Mouse (Mus musculus): ENCODE results near the gene Ctsc. TPM values are rescaled to one million over a fixed set of nuclear protein-coding genes. Genes with fewer than 3 reads are reported as not detected.
"Not testable (repeated sequence)": the region's sequence is repeated elsewhere in the genome, so short reads cannot be mapped to it uniquely, and the experiment has no call there.

Gene Ctsc
- 25.1 and 25.2 TPM in 2 replicates for polyA plus RNA-seq (2015; fragmentation: Nextera tagmentation; extraction: Ambion mirVana)

GRCm38 (mm10) chr7:88277858-88278627, at the start of gene Ctsc:
TSS of gene Ctsc (plus strand) at chr7:88278085.
- Histone ChIP-seq H3K4me1 (ENCODE audit: control insufficient read depth, insufficient read depth, low read depth, low read length) (peaks cover 7% of the 10 kb centered on the region; the same call in 1 of the 2 replicates), H3K4me2 (ENCODE audit: low read length) (peak within 1 kb of the TSS; percentile 93), H3K4me3 (ENCODE audit: low read length) (peak within 1 kb of the TSS; percentile 52), H3K9me3 (ENCODE audit: control insufficient read depth, low read length) (no peaks in the 10 kb centered on the region), H3K36me3 (ENCODE audit: control insufficient read depth, insufficient read depth, low read length) (no peaks in the 10 kb centered on the region), H3K9ac (ENCODE audit: low read depth, low read length) (peak within 1 kb of the TSS; percentile 52), H3K27me3 (replicated peaks; ENCODE audit: control insufficient read depth, insufficient read depth, low read length) (no peaks in the 10 kb centered on the region), H3K27ac (ENCODE audit: low read depth, low read length) (no peak within 1 kb of the TSS)
- ATAC-seq, result peak; percentile 91
- WGBS, result 3% methylated on average over 34 of the region's 34 CpGs

GRCm38 (mm10) chr7:88229051-88229450, 48.8 kb upstream of the Ctsc start:
- no peak overlapping the region for H3K4me3 ChIP-seq (ENCODE audit: low read length)
- no peak overlapping the region for H3K9ac ChIP-seq (ENCODE audit: low read depth, low read length)
- H3K27ac ChIP-seq (ENCODE audit: low read depth, low read length), result no peak overlapping the region
- H3K9me3 ChIP-seq (ENCODE audit: control insufficient read depth, low read length), result no peaks in the 10 kb centered on the region
- no peaks in the 10 kb centered on the region for H3K27me3 ChIP-seq (replicated peaks; ENCODE audit: control insufficient read depth, insufficient read depth, low read length)
- H3K4me2 ChIP-seq (ENCODE audit: low read length), result no peak overlapping the region
- no peak for ATAC-seq
- H3K4me1 ChIP-seq (ENCODE audit: control insufficient read depth, insufficient read depth, low read depth, low read length), result no peaks in the 10 kb centered on the region
- H3K36me3 ChIP-seq (ENCODE audit: control insufficient read depth, insufficient read depth, low read length), result no peaks in the 10 kb centered on the region
- 65% methylated on average over 2 of the region's 2 CpGs for WGBS

- Histone ChIP-seq H3K27me3 (replicated peaks; ENCODE audit: control insufficient read depth, insufficient read depth, low read length) (no peaks in the 10 kb centered on the region), H3K4me2 (ENCODE audit: low read length) (no peak overlapping the region), H3K36me3 (ENCODE audit: control insufficient read depth, insufficient read depth, low read length) (no peaks in the 10 kb centered on the region), H3K9ac (ENCODE audit: low read depth, low read length) (no peak overlapping the region), H3K4me1 (ENCODE audit: control insufficient read depth, insufficient read depth, low read depth, low read length) (no peaks in the 10 kb centered on the region), H3K4me3 (ENCODE audit: low read length) (no peak overlapping the region), H3K9me3 (ENCODE audit: control insufficient read depth, low read length) (no peaks in the 10 kb centered on the region), H3K27ac (ENCODE audit: low read depth, low read length) (no peak overlapping the region)
- ATAC-seq, result no peak
- WGBS, result 92% methylated on average over 4 of the region's 4 CpGs
Observed at GRCm38 (mm10) chr7:88230121-88230520, 47.8 kb upstream of the Ctsc start.

GRCm38 (mm10) chr7:88230756-88231522, 46.9 kb upstream of the Ctsc start:
- Histone ChIP-seq H3K4me1 (ENCODE audit: control insufficient read depth, insufficient read depth, low read depth, low read length) (no peaks in the 10 kb centered on the region), H3K36me3 (ENCODE audit: control insufficient read depth, insufficient read depth, low read length) (no peaks in the 10 kb centered on the region), H3K27ac (ENCODE audit: low read depth, low read length) (no peak overlapping the region), H3K9ac (ENCODE audit: low read depth, low read length) (no peak overlapping the region), H3K4me2 (ENCODE audit: low read length) (no peak overlapping the region), H3K9me3 (ENCODE audit: control insufficient read depth, low read length) (no peaks in the 10 kb centered on the region), H3K27me3 (replicated peaks; ENCODE audit: control insufficient read depth, insufficient read depth, low read length) (no peaks in the 10 kb centered on the region), H3K4me3 (ENCODE audit: low read length) (no peak overlapping the region)
- no peak for ATAC-seq
- 92% methylated on average over 7 of the region's 7 CpGs for WGBS

DNA sequence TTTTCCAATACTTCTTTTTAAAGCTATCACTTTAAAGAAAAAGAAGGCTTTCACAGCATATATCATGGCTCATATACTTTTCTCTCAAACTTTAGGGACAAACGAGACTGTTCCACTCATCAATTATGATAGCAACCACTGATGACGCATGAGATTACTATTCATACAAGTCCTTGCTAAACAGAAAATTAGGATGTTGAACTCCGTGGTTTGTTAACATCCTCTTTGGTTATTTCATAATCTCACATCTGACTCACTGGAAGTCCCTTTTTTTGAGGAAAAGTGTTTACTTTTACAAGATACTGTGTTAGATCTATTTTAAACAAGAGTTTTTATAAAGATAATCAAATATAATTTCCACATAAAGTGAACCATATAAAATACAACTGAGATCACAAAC, 34.8 kb upstream of the Ctsc start:
- Histone ChIP-seq H3K9me3 (ENCODE audit: control insufficient read depth, low read length) (no peaks in the 10 kb centered on the region), H3K9ac (ENCODE audit: low read depth, low read length) (no peak overlapping the region), H3K36me3 (ENCODE audit: control insufficient read depth, insufficient read depth, low read length) (no peaks in the 10 kb centered on the region), H3K4me3 (ENCODE audit: low read length) (no peak overlapping the region), H3K4me2 (ENCODE audit: low read length) (no peak overlapping the region), H3K27ac (ENCODE audit: low read depth, low read length) (no peak overlapping the region), H3K27me3 (replicated peaks; ENCODE audit: control insufficient read depth, insufficient read depth, low read length) (no peaks in the 10 kb centered on the region), H3K4me1 (ENCODE audit: control insufficient read depth, insufficient read depth, low read depth, low read length) (no peaks in the 10 kb centered on the region)
- no peak for ATAC-seq
- WGBS, result 81% methylated on average over 3 of the region's 3 CpGs

DNA sequence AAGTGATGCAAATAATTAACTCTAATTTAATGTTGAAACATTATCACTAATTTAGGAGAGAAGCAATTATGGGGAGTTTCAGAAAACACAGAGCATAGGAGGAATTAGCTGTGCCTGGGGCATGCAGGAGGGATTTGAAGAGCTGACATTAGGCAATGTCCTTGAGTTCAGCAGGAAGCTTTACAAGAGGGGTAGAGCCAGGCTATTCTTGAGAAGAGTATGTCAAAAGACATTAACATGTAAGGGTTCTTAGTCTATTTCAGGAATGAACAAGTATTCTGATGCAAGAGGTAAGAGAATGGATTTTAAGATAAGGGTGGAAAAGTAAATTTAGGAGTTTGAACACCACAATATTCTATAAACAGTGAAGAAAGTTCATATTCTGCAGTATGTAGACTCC, 33.4 kb upstream of the Ctsc start:
- H3K4me1 ChIP-seq (ENCODE audit: control insufficient read depth, insufficient read depth, low read depth, low read length), result no peaks in the 10 kb centered on the region
- ATAC-seq, result no peak
- no peak overlapping the region for H3K4me3 ChIP-seq (ENCODE audit: low read length)
- H3K4me2 ChIP-seq (ENCODE audit: low read length), result no peak overlapping the region
- H3K9me3 ChIP-seq (ENCODE audit: control insufficient read depth, low read length), result no peaks in the 10 kb centered on the region
- H3K27me3 ChIP-seq (replicated peaks; ENCODE audit: control insufficient read depth, insufficient read depth, low read length), result no peaks in the 10 kb centered on the region
- no peak overlapping the region for H3K9ac ChIP-seq (ENCODE audit: low read depth, low read length)
- H3K27ac ChIP-seq (ENCODE audit: low read depth, low read length), result no peak overlapping the region
- H3K36me3 ChIP-seq (ENCODE audit: control insufficient read depth, insufficient read depth, low read length), result no peaks in the 10 kb centered on the region

DNA sequence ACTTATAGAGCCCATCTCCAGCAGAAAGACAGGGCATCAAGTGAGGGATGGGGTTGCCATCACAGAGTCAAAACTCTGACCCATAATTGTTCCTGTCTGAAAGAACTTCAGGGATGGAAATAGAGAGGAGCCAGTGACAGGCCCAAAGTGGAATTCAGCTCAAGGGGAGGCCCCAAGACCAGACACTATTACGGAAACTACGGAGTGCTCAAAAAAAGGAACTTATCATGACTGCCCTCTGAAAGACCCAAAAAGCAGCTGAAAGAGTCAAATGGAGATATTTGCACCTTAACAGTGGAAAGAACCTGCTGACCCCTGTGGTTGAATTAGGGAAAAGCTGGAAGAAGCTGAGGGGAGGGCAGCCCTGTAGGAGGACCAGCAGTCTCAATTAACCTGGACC, 27.5 kb upstream of the Ctsc start:
- not testable (repeated sequence) for H3K4me2 ChIP-seq (ENCODE audit: low read length); H3K9me3 ChIP-seq (ENCODE audit: control insufficient read depth, low read length); H3K36me3 ChIP-seq (ENCODE audit: control insufficient read depth, insufficient read depth, low read length); ATAC-seq; H3K4me1 ChIP-seq (ENCODE audit: control insufficient read depth, insufficient read depth, low read depth, low read length); H3K9ac ChIP-seq (ENCODE audit: low read depth, low read length); H3K4me3 ChIP-seq (ENCODE audit: low read length); H3K27ac ChIP-seq (ENCODE audit: low read depth, low read length); H3K27me3 ChIP-seq (replicated peaks; ENCODE audit: control insufficient read depth, insufficient read depth, low read length)
- 100% methylated on average over 2 of the region's 2 CpGs for whole genome bisulfite sequencing

DNA sequence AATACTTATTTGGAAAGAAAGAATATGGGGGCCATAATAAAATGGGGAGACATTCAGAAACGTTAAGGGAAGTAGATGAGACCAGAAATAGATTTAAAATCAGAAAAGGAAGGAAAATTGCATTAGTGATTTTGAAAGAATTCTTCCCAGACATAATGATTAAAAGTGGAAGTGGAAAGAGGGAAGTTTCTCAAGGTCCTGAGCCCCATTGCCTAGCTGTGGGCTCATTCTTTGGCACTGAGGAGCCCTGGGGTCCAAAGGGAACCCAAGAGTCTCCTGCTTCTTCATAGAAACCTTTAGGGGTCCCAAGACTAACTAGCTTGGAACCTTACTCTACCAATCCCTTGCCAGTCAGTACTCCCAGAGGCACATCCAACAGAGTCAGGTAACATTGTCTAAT, 26.4 kb upstream of the Ctsc start:
- H3K9ac ChIP-seq (ENCODE audit: low read depth, low read length), result no peak overlapping the region
- H3K9me3 ChIP-seq (ENCODE audit: control insufficient read depth, low read length), result no peaks in the 10 kb centered on the region; the same call in 1 of the 2 replicates
- no peak overlapping the region for H3K4me2 ChIP-seq (ENCODE audit: low read length)
- H3K36me3 ChIP-seq (ENCODE audit: control insufficient read depth, insufficient read depth, low read length), result no peaks in the 10 kb centered on the region
- 60% methylated on average over 1 of the region's 1 CpGs for WGBS
- H3K27me3 ChIP-seq (replicated peaks; ENCODE audit: control insufficient read depth, insufficient read depth, low read length), result no peaks in the 10 kb centered on the region
- no peak overlapping the region for H3K4me3 ChIP-seq (ENCODE audit: low read length)
- no peak overlapping the region for H3K27ac ChIP-seq (ENCODE audit: low read depth, low read length)
- H3K4me1 ChIP-seq (ENCODE audit: control insufficient read depth, insufficient read depth, low read depth, low read length), result no peaks in the 10 kb centered on the region
- ATAC-seq, result no peak

GRCm38 (mm10) chr7:88252129-88252528, 25.8 kb upstream of the Ctsc start:
- H3K9me3 ChIP-seq (ENCODE audit: control insufficient read depth, low read length), result no peaks in the 10 kb centered on the region; the same call in 1 of the 2 replicates
- H3K9ac ChIP-seq (ENCODE audit: low read depth, low read length), result no peak overlapping the region
- no peak for ATAC-seq
- H3K27ac ChIP-seq (ENCODE audit: low read depth, low read length), result no peak overlapping the region
- no peak overlapping the region for H3K4me3 ChIP-seq (ENCODE audit: low read length)
- H3K36me3 ChIP-seq (ENCODE audit: control insufficient read depth, insufficient read depth, low read length), result no peaks in the 10 kb centered on the region
- H3K4me2 ChIP-seq (ENCODE audit: low read length), result no peak overlapping the region
- H3K27me3 ChIP-seq (replicated peaks; ENCODE audit: control insufficient read depth, insufficient read depth, low read length), result no peaks in the 10 kb centered on the region
- H3K4me1 ChIP-seq (ENCODE audit: control insufficient read depth, insufficient read depth, low read depth, low read length), result no peaks in the 10 kb centered on the region
